Mouse (Mus musculus) heart, embryonic 10.5 days (tissue): ENCODE data around the gene Sos2. TPM values are rescaled to one million over a fixed set of nuclear protein-coding genes. Genes with fewer than 3 reads are reported as not detected.
"Not testable (repeated sequence)": the region's sequence is repeated elsewhere in the genome, so short reads cannot be mapped to it uniquely, and the experiment has no call there.

Experiments
- DNase-seq: peaks from one replicate; pipeline ENCODE4 v3.0.0-alpha.2; 2017; ENCODE audit warnings: low spot score
- H3K27ac ChIP-seq: fragments of 300-500 bp; sonication (generic); 2 replicates; pipeline ENCODE4 v1.5.1; 2016; ENCODE audit warnings: mild to moderate bottlenecking
- H3K27me3 ChIP-seq: fragments of 300-500 bp; sonication (generic); 2 replicates; pipeline ENCODE4 v1.6.1; 2016; ENCODE audit warnings: mild to moderate bottlenecking; ENCODE audit not compliant: poor library complexity, insufficient read depth, severe bottlenecking
- H3K36me3 ChIP-seq: fragments of 300-500 bp; sonication (generic); 2 replicates; pipeline ENCODE4 v1.6.1; 2016; ENCODE audit warnings: mild to moderate bottlenecking, moderate library complexity
- H3K4me1 ChIP-seq: fragments of 300-500 bp; sonication (generic); 2 replicates; pipeline ENCODE4 v1.6.1; 2016; ENCODE audit warnings: mild to moderate bottlenecking
- H3K4me3 ChIP-seq: fragments of 300-500 bp; sonication (generic); 2 replicates; pipeline ENCODE4 v1.5.1; 2016; ENCODE audit warnings: mild to moderate bottlenecking, moderate library complexity
- H3K9me3 ChIP-seq: fragments of 300-500 bp; sonication (generic); 2 replicates; pipeline ENCODE4 v1.6.1; 2016; ENCODE audit warnings: mild to moderate bottlenecking, moderate library complexity
- WGBS: fragments of 180-500 bp; shearing (Covaris S2); methylation state at CpG from one replicate; pipeline ENCODE4 v1.1.7; 2016; 5-methylcytosine and 5-hydroxymethylcytosine counted together
- polyA plus RNA-seq: library from polyadenylated mRNA; unstranded; fragments of >200 nt; fragmentation: Nextera tagmentation; extraction: Ambion mirVana; gene quantifications from 2 replicates; pipeline ENCODE4 v1.2.1, GENCODE M21; 2016

Gene Sos2
- polyA plus RNA-seq, 1 experiment from 2014 or later: 6.8 TPM

- H3K36me3 ChIP-seq: peaks cover 43% of the 10 kb centered on the region
- no peak for DNase-seq
- H3K27me3 ChIP-seq: no peaks in the 10 kb centered on the region
- no peak overlapping the region for H3K27ac ChIP-seq
- no peak overlapping the region for H3K4me3 ChIP-seq
- WGBS: 64% methylated on average over 5 of the region's 5 CpGs
- peaks cover 28% of the 10 kb centered on the region; the same call in 1 of the 2 replicates for H3K4me1 ChIP-seq
- no peaks in the 10 kb centered on the region for H3K9me3 ChIP-seq
Measured at GRCm38 (mm10) chr12:69579623-69580022, 102.0 kb downstream of the Sos2 start.

GRCm38 (mm10) chr12:69576120-69576627 is 105.5 kb downstream of the Sos2 start:
- Histone ChIP-seq H3K36me3 (peaks cover 39% of the 10 kb centered on the region), H3K4me1 (0 out of 2 replicates have a peak, but pooled peaks cover 14% of the 10 kb centered on the region), H3K27ac (no peak overlapping the region), H3K27me3 (no peaks in the 10 kb centered on the region), H3K9me3 (no peaks in the 10 kb centered on the region), H3K4me3 (no peak overlapping the region)
- no peak for DNase-seq
- 81% methylated on average over 9 of the region's 9 CpGs for WGBS

- Histone ChIP-seq H3K9me3 (no peaks in the 10 kb centered on the region), H3K36me3 (peaks cover 35% of the 10 kb centered on the region), H3K4me1 (0 out of 2 replicates have a peak, but pooled peaks cover 2% of the 10 kb centered on the region), H3K27me3 (no peaks in the 10 kb centered on the region), H3K4me3 (peak overlapping the region; percentile 46), H3K27ac (peak overlapping the region; percentile 45; the same call in 1 of the 2 replicates)
- DNase-seq: no peak
- 29% methylated on average over 17 of the region's 17 CpGs for WGBS
Measured at GRCm38 (mm10) chr12:69573916-69574881, 107.5 kb downstream of the Sos2 start.

- Histone ChIP-seq H3K36me3 (peaks cover 26% of the 10 kb centered on the region), H3K9me3 (no peaks in the 10 kb centered on the region), H3K27me3 (no peaks in the 10 kb centered on the region), H3K4me3 (no peak overlapping the region), H3K4me1 (0 out of 2 replicates have a peak, but pooled peaks cover 7% of the 10 kb centered on the region), H3K27ac (no peak overlapping the region)
- DNase-seq: no peak
- 93% methylated on average over 8 of the region's 8 CpGs for WGBS
Measured at GRCm38 (mm10) chr12:69573271-69573670, 108.4 kb downstream of the Sos2 start.

- Histone ChIP-seq H3K9me3 (no peaks in the 10 kb centered on the region), H3K27me3 (no peaks in the 10 kb centered on the region), H3K27ac (no peak overlapping the region), H3K4me3 (no peak overlapping the region), H3K36me3 (no peaks in the 10 kb centered on the region), H3K4me1 (peaks cover 15% of the 10 kb centered on the region)
- peak; percentile 66 for DNase-seq
- WGBS: 81% methylated on average over 3 of the region's 3 CpGs
Measured at GRCm38 (mm10) chr12:69569926-69570325, 111.7 kb downstream of the Sos2 start.

- H3K27me3 ChIP-seq: no peaks in the 10 kb centered on the region
- H3K4me3 ChIP-seq: no peak overlapping the region
- no peaks in the 10 kb centered on the region for H3K36me3 ChIP-seq
- no peak overlapping the region for H3K27ac ChIP-seq
- no peak for DNase-seq
- WGBS: 62% methylated on average over 3 of the region's 3 CpGs
- H3K4me1 ChIP-seq: peaks cover 13% of the 10 kb centered on the region
- no peaks in the 10 kb centered on the region for H3K9me3 ChIP-seq
Measured at GRCm38 (mm10) chr12:69568266-69568665, 113.4 kb downstream of the Sos2 start.

GRCm38 (mm10) chr12:69561006-69561405 is 120.6 kb downstream of the Sos2 start:
- not testable (repeated sequence) for H3K27me3 ChIP-seq, H3K9me3 ChIP-seq, DNase-seq, H3K4me1 ChIP-seq, H3K4me3 ChIP-seq, H3K27ac ChIP-seq, H3K36me3 ChIP-seq
- WGBS: 67% methylated on average over 6 of the region's 6 CpGs

GRCm38 (mm10) chr12:69556221-69556861 is 125.3 kb downstream of the Sos2 start:
- WGBS: 61% methylated on average over 6 of the region's 6 CpGs
- Histone ChIP-seq H3K9me3 (no peaks in the 10 kb centered on the region), H3K36me3 (no peaks in the 10 kb centered on the region), H3K27ac (peak overlapping the region; percentile 65; the same call in 1 of the 2 replicates), H3K4me3 (no peak overlapping the region), H3K4me1 (peaks cover 6% of the 10 kb centered on the region), H3K27me3 (no peaks in the 10 kb centered on the region)
- no peak for DNase-seq

- Histone ChIP-seq H3K9me3 (no peaks in the 10 kb centered on the region), H3K27me3 (no peaks in the 10 kb centered on the region), H3K27ac (0 out of 2 replicates have a peak overlapping the region, but pooled peaks have one; percentile 42), H3K4me3 (no peak overlapping the region), H3K36me3 (no peaks in the 10 kb centered on the region), H3K4me1 (no peaks in the 10 kb centered on the region)
- no peak for DNase-seq
- WGBS: 73% methylated on average over 13 of the region's 13 CpGs
Measured at GRCm38 (mm10) chr12:69545456-69546178, 136.0 kb downstream of the Sos2 start.

GRCm38 (mm10) chr12:69544994-69545393 is 136.7 kb downstream of the Sos2 start:
- H3K36me3 ChIP-seq: no peaks in the 10 kb centered on the region
- no peaks in the 10 kb centered on the region for H3K27me3 ChIP-seq
- no peaks in the 10 kb centered on the region for H3K4me1 ChIP-seq
- 84% methylated on average over 6 of the region's 6 CpGs for WGBS
- H3K4me3 ChIP-seq: no peak overlapping the region
- no peak for DNase-seq
- 0 out of 2 replicates have a peak overlapping the region, but pooled peaks have one; percentile 42 for H3K27ac ChIP-seq
- H3K9me3 ChIP-seq: no peaks in the 10 kb centered on the region

- 55% methylated on average over 2 of the region's 2 CpGs for WGBS
- H3K4me3 ChIP-seq: no peak overlapping the region
- DNase-seq: no peak
Measured at GRCm38 (mm10) chr12:69544562-69544961, 137.1 kb downstream of the Sos2 start.

GRCm38 (mm10) chr12:69542376-69542775 is 139.3 kb downstream of the Sos2 start:
- H3K36me3 ChIP-seq: no peaks in the 10 kb centered on the region
- WGBS: 87% methylated on average over 8 of the region's 8 CpGs
- no peak for DNase-seq

More at GRCm38 (mm10) chr12:69544562-69544961, 137.1 kb downstream of the Sos2 start:
- no peaks in the 10 kb centered on the region for H3K36me3 ChIP-seq
- no peaks in the 10 kb centered on the region for H3K4me1 ChIP-seq
- H3K27ac ChIP-seq: no peak overlapping the region
- H3K9me3 ChIP-seq: no peaks in the 10 kb centered on the region
- H3K27me3 ChIP-seq: no peaks in the 10 kb centered on the region

More at GRCm38 (mm10) chr12:69542376-69542775, 139.3 kb downstream of the Sos2 start:
- no peaks in the 10 kb centered on the region for H3K27me3 ChIP-seq
- no peak overlapping the region for H3K4me3 ChIP-seq
- H3K27ac ChIP-seq: no peak overlapping the region
- peaks cover 20% of the 10 kb centered on the region for H3K4me1 ChIP-seq
- no peaks in the 10 kb centered on the region for H3K9me3 ChIP-seq
